Mouse (Mus musculus) lung, postnatal 0 days (tissue): ENCODE measurements around the gene Gpnmb. TPM values are rescaled to one million over a fixed set of nuclear protein-coding genes. Genes with fewer than 3 reads are reported as not detected.
A peak's percentile ranks its signal among the peaks of the same experiment; 100 is the strongest.

Experiments
- ATAC-seq: fragments of 200-750 bp; cut with Nextera tagmentation; 2 replicates; pipeline ENCODE4 v1.8.0; 2017; ENCODE audit warnings: moderate library complexity
- DNase-seq: peaks from one replicate; pipeline ENCODE4 v3.0.0-alpha.2; 2016; ENCODE audit warnings: low spot score
- H3K27ac ChIP-seq: fragments of 300-500 bp; sonication (generic); 2 replicates; pipeline ENCODE4 v1.5.1; 2014; ENCODE audit warnings: antibody characterized with exemption, mild to moderate bottlenecking, low read length, mixed read lengths
- H3K27me3 ChIP-seq: fragments of 300-500 bp; sonication (generic); replicated peaks from 2 replicates; pipeline ENCODE4 v1.6.1; 2014; ENCODE audit warnings: low read length, mixed read lengths; ENCODE audit not compliant: insufficient read depth
- H3K36me3 ChIP-seq: fragments of 300-500 bp; sonication (generic); 2 replicates; pipeline ENCODE4 v1.6.1; 2014; ENCODE audit warnings: low read length, mixed read lengths; ENCODE audit not compliant: insufficient read depth
- H3K4me1 ChIP-seq: fragments of 300-500 bp; sonication (generic); 2 replicates; pipeline ENCODE4 v1.6.1; 2014; ENCODE audit warnings: antibody characterized with exemption, low read depth, low read length, mixed read lengths; ENCODE audit not compliant: insufficient read depth
- H3K4me2 ChIP-seq: fragments of 300-500 bp; sonication (generic); replicated peaks from 2 replicates; pipeline ENCODE4 v1.6.1; 2014; ENCODE audit warnings: low read depth, mild to moderate bottlenecking, low read length, moderate library complexity, mixed read lengths
- H3K4me3 ChIP-seq: fragments of 300-500 bp; sonication (generic); 2 replicates; pipeline ENCODE4 v1.5.1; 2014; ENCODE audit warnings: low read depth, low read length
- H3K9ac ChIP-seq: fragments of 300-500 bp; sonication (generic); replicated peaks from 2 replicates; pipeline ENCODE4 v1.6.1; 2014; ENCODE audit warnings: low read depth, mild to moderate bottlenecking
- H3K9me3 ChIP-seq: fragments of 300-500 bp; sonication (generic); 2 replicates; pipeline ENCODE4 v1.6.1; 2016; ENCODE audit warnings: low read length, mixed read lengths
- CTCF ChIP-seq: IDR thresholded peaks from 2 replicates; pipeline ENCODE4 v1.5.1; 2016; ENCODE audit warnings: antibody characterized with exemption, mild to moderate bottlenecking
- EP300 ChIP-seq: IDR thresholded peaks from 2 replicates; pipeline ENCODE4 v1.6.1; 2016; ENCODE audit warnings: antibody characterized with exemption, mild to moderate bottlenecking, control low read depth
- WGBS: fragments of 180-500 bp; shearing (Covaris S2); extraction: QIAGEN DNeasy Blood & Tissue Kit; methylation state at CpG from one replicate; pipeline ENCODE4 v1.1.7; 2014; 5-methylcytosine and 5-hydroxymethylcytosine counted together
- polyA plus RNA-seq: library from polyadenylated mRNA; unstranded; fragments of >200 nt; fragmentation: Nextera tagmentation; extraction: Ambion mirVana; gene quantifications from 2 replicates; pipeline ENCODE4 v1.2.1, GENCODE M21; 2015

Gpnmb gene
- polyA plus RNA-seq: 1.5 and 2.0 TPM in 2 replicates

DNA sequence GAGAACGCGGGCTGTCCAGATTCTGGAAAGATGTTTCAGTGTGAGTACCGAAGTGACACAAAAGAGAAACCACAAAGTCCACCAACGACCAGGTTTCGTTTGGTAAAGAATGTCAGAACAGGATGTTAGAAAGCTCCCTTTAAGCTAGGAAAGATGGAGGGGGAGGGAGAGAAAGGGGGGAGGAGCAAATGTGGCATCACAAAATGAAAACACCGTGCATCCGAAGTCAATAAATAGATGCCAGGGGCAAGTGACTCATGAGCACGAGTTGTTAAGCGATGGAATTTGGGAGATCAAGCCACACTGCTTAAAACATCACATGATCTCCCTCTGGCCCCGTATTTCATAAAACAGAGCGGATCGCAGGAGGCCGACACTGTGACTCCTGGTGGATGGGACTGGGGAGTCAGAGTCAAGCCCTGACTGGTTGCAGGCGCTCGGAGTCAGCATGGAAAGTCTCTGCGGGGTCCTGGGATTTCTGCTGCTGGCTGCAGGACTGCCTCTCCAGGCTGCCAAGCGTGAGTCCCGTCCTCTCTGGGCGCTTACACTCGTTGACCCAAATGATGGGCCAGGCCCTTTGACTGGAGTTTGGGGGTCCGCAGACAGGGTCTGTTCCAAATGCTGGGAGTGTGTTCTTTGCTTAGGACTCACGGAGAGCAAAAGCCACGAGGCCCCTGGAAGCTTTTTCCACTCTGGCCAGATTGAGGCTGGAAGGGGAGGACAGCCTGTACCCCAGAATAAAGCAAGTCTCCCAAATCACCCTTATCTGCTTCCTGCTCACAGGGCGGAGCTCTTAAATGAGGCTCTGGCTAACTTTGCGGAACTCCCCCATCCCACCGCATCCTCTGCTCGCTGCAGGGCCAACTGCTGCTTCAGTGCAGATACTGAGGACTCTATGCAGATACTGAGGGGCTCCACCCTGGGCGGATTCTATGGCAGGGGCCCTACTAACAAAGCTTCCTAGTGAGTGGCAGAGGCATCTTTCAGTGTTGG lies at the start of gene Gpnmb:
Gene Gpnmb, plus strand, starts transcription at position 272 of the 993 bp plus-strand sequence.
- no peak for DNase-seq
- H3K27me3 ChIP-seq: no peaks in the 10 kb centered on the region
- H3K4me3 ChIP-seq: no peak within 1 kb of the TSS
- no peaks in the 10 kb centered on the region for H3K4me1 ChIP-seq
- no peak within 1 kb of the TSS for H3K9ac ChIP-seq
- peak within 1 kb of the TSS; percentile 22 for H3K4me2 ChIP-seq
- WGBS: 40% methylated on average over 28 of the region's 28 CpGs
- no peak for ATAC-seq
- no peaks in the 10 kb centered on the region for H3K9me3 ChIP-seq
- H3K27ac ChIP-seq: no peak within 1 kb of the TSS
- TF ChIP-seq EP300: no peak
- no peak for TF ChIP-seq CTCF
- no peaks in the 10 kb centered on the region for H3K36me3 ChIP-seq

GRCm38 (mm10) chr6:48989971-48990370 lies 46.4 kb upstream of the Gpnmb start:
- ATAC-seq (no peak), DNase-seq (no peak)
- 88% methylated on average over 5 of the region's 5 CpGs for WGBS
- no peak overlapping the region for H3K9ac ChIP-seq
- TF ChIP-seq CTCF (no peak), EP300 (no peak)
- H3K4me1 ChIP-seq: no peaks in the 10 kb centered on the region
- H3K27me3 ChIP-seq: no peaks in the 10 kb centered on the region
- H3K27ac ChIP-seq: no peak overlapping the region
- no peaks in the 10 kb centered on the region for H3K36me3 ChIP-seq
- H3K9me3 ChIP-seq: no peaks in the 10 kb centered on the region
- no peak overlapping the region for H3K4me2 ChIP-seq
- no peak overlapping the region for H3K4me3 ChIP-seq

- DNase-seq (no peak), ATAC-seq (no peak)
- Histone ChIP-seq H3K4me3 (no peak overlapping the region), H3K36me3 (no peaks in the 10 kb centered on the region), H3K27me3 (no peaks in the 10 kb centered on the region), H3K4me1 (no peaks in the 10 kb centered on the region), H3K27ac (no peak overlapping the region), H3K9me3 (no peaks in the 10 kb centered on the region), H3K4me2 (no peak overlapping the region), H3K9ac (no peak overlapping the region)
- TF ChIP-seq CTCF: no peak
- 64% methylated on average over 4 of the region's 4 CpGs for WGBS
These were observed 44.4 kb upstream of the Gpnmb start for GRCm38 (mm10) chr6:48991991-48992390.

DNA sequence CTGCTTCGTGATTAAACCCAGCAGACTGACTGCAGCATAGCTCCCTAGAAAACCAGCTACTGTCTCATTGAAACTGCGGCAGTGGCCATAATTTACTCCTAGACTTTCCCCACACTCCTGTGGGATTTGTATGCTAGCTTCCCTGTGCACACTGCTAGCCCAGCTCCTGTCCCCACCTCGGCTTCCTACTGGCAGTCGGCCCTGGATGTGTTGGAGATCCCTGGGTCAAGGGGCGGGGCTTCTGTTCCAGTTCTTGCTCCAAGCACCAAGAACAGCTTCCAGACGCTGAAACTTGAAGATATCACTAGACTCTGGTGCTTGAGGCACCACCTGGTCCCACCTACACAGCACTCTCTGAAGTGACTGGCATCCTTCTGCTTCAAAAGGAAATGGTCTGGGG lies 38.2 kb upstream of the Gpnmb start:
- DNase-seq: no peak
- Histone ChIP-seq H3K4me3 (no peak overlapping the region), H3K27me3 (no peaks in the 10 kb centered on the region), H3K4me2 (no peak overlapping the region), H3K9me3 (no peaks in the 10 kb centered on the region), H3K27ac (no peak overlapping the region), H3K36me3 (no peaks in the 10 kb centered on the region), H3K9ac (no peak overlapping the region), H3K4me1 (no peaks in the 10 kb centered on the region)
- no peak for ATAC-seq
- TF ChIP-seq CTCF (no peak), EP300 (no peak)
- WGBS: 51% methylated on average over 6 of the region's 6 CpGs

DNA sequence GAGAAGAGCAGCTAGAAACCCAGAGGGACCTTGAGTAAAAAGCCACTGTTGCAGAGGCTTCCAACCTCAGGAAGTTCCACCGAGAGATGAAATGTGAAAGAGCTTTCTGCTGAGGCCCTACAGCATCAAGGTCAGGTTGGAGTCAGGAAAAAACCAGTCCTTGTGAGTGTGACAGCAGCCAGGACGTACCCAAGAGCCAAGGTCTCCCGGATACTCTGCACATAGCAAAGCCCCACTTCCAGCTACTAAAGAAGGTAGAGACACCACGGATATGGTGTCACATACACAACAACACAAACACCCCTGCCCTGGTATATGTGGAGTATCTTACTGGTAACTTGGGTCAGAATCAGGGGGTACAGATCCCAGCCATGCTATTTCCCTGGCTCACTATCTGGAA lies 37.5 kb upstream of the Gpnmb start:
- no peaks in the 10 kb centered on the region for H3K27me3 ChIP-seq
- no peak overlapping the region for H3K27ac ChIP-seq
- H3K4me1 ChIP-seq: no peaks in the 10 kb centered on the region
- H3K36me3 ChIP-seq: no peaks in the 10 kb centered on the region
- no peak for TF ChIP-seq EP300
- no peak for TF ChIP-seq CTCF
- no peak overlapping the region for H3K4me2 ChIP-seq
- H3K4me3 ChIP-seq: no peak overlapping the region
- no peak for ATAC-seq
- no peak overlapping the region for H3K9ac ChIP-seq
- no peak for DNase-seq
- WGBS: 82% methylated on average over 4 of the region's 4 CpGs
- H3K9me3 ChIP-seq: no peaks in the 10 kb centered on the region

DNA sequence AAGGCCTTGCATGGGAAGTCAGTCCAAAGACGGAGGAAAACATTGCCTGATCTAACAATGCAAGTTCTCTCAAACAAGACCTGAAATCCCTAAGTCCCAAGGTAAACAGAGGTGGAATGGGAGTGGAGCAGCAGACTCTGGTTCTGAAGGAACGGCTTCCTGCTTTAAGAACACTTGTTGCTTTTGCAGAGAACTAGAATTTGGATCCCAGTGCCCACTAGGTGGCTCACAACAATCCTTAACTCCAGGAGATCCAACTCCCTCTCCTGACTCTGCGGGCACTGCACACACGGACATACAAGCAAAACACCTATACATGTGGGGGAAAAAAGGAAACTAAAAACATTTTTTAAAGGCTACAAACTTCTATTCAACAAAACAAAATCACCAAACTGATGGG lies 33.0 kb upstream of the Gpnmb start:
- H3K4me2 ChIP-seq: no peak overlapping the region
- H3K4me3 ChIP-seq: no peak overlapping the region
- no peak for TF ChIP-seq EP300
- peak; percentile 61 for TF ChIP-seq CTCF
- ATAC-seq: no peak
- peak; percentile 37 for DNase-seq
- no peak overlapping the region for H3K27ac ChIP-seq
- WGBS: 21% methylated on average over 4 of the region's 4 CpGs
- H3K4me1 ChIP-seq: 0 out of 2 replicates have a peak, but pooled peaks cover 2% of the 10 kb centered on the region
- no peaks in the 10 kb centered on the region for H3K36me3 ChIP-seq
- no peak overlapping the region for H3K9ac ChIP-seq
- H3K27me3 ChIP-seq: no peaks in the 10 kb centered on the region
- no peaks in the 10 kb centered on the region for H3K9me3 ChIP-seq
